Mouse (Mus musculus): Measurements from ENCODE around the gene Mapkapk5.
"Not testable (repeated sequence)": the region's sequence is repeated elsewhere in the genome, so short reads cannot be mapped to it uniquely, and the experiment has no call there.

Gene Mapkapk5

DNA sequence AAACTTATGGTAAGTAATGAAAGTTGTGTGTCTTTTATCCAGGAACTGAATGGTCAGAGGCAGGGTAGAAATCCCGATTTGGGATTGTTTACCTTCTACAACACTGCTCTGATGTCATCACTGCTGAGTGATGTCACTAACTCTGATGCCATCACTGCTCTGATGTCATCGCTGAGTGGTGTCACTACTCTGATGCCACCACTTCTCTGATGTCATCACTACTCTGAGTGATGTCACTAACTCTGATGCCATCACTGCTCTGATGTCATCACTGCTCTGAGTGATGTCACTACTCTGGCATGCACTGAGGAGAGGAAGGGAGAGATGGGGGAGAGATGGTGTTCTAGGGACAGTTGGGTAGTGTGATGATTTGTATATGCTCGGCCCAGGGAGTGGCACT lies 16.7 kb upstream of the Mapkapk5 start:
- DNase-seq, result no peak

DNA sequence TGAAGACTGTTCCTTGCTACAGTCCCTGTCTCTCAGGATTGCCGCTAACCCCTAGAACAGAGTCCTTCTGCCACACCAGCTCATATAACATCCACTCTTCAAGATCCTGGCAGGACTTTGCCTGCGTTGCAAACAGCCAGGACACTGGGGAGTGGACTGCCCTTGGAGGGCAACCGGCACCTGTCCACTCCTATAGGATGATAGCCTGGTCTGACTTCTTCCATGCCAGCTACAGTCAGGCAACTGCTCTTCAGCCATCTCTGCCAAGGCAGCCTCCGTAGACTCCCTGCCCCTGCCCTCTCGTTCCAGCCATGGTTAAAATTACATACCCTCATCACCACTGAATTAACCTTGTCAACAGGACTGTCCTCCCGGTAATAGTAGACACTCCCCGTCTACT lies 3.5 kb upstream of the Mapkapk5 start:
- no peak for DNase-seq

DNA sequence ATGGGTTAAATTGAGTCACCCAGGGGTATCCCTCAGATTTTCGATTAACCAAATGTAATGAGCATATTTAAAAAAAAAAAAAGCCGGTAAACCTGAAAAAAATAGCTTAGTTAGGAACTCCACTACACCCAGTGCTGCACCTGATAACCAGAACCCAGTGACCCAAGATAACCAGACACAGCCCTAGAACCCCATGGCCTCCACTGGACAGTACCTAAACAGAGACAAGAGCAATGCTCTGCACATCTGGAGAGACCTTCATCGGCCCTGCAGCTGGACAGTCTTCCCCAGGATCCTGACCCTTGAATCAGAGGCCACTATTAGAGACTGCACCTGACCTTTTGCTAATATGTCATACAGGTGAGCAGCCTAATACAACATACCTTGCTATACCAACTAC lies 1.4 kb upstream of the Mapkapk5 start:
- no peak for DNase-seq

DNA sequence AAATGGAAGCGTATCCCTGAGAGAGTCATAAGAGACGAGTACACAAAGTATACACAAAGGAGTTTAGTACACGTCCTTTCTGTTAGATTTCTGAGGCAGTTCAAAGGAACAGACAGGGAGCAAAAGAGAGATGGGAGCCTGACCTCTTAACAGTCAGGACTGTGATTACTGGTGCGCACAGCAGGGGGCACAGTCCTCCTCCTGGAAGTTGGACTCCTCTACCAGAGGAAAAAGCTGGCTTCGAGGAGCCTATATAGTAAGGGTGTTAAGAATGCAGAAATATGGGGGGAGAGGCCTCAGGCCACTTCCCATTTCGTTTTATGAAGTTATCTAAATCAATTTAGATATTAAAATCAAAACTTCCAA lies 808 bp upstream of the Mapkapk5 start:
- peak; percentile 75 for DNase-seq

DNA sequence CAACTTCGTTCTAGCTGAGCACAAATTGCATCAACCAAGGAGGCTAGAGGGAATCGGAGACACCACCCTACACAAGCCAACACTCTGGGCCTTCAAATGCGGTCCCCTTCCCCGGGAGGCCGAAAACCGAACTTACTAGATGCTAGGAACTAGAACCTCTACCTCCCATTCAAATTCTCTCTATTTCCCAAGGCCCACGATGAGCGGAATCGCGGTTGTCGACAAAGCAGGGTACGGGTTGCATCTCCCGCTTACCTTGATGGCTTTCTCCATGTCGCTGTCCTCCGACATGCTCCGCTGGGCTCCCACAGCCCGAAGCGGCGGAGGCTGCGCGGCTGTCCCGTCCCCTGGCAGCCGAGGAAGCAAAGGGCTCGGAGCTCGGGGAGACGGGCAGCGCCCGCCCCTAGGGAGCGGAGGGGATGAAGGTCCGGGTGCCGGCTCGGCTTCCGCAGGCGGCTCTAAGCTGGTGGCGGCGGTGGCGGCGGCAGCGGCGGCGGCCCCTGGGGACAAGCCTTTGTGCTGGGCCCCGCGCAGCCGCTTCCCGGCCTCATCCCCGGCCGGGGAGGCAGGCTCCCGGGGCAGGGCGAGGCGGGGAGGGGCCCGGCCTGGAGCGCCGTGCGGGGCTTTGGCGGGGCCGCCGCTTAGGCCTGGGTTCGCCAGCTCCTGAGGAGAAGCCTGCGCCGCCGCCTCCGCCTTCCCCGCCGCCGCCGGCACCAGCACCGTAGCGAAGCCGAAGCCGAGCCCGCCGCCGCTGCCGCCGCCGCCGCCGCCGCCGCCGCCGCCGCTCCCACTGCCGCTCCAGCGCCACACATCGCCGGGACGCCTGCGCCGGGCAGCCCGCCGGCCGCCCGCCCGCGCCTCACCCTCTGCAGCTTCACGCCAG lies 554 bp downstream of the Mapkapk5 start, which contains the start of the genes Adam1a and Gm42878:
Gene Adam1a, minus strand, starts transcription at position 573 of the 883 bp plus-strand sequence.
Gene Gm42878, minus strand, starts transcription at position 573 of the 883 bp plus-strand sequence.
- peak; percentile 28 for DNase-seq

DNA sequence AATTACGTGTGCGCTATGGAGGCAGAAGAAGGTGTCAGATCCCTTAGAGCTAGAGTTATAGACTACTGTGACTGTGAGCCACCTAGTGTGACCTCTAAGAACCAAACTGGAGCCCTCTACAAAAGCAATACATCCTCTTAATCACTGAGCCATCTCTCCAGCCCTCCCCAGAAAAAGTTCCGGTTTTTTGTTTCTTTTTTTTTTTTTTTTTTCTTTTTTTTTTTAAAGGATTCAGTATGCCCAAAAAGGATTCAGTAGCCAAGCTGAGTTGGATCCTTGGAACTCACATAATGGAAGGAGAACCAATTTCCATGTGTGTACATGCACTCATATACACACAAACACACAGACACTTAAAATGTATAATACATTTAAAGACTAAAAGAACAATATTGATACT lies 2.3 kb downstream of the Mapkapk5 start:
- no peak for DNase-seq

DNA sequence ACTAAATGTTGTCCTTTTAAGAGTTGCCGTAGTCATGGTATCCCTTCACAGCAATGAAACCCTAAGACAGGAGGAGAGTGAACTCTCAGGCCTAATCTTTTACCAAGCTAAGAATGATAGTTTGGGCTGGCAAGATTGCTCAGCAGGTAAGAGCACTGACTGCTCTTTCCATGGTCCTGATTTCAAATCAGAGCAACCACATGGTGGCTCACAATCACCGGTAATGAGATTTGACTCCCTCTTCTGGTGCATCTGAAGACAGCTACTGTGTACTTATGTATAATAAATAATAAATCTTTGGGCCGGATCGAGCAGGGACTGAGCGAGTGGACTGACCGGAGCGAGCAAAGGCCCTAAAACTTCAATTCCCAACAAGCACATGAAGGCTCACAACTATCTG lies 4.5 kb downstream of the Mapkapk5 start:
- no peak for DNase-seq

DNA sequence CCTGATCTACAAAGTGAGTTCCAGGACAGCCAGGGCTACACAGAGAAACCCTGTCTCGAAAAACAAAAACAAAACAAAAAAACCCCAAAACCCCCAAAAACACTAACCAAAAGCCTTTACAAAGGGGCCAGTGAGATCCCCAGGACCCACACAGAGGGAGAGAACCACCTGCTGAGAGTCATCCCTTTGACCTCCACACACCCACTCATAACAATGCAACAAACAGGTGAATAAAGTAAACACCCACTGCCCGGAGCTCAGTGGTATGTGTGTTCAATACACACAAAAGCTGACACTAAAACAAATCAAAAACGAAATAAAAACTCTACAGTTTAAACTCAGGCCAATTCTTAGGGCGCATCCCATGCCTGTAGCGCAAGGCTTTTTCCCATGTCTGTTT lies 5.6 kb downstream of the Mapkapk5 start:
- no peak for DNase-seq

DNA sequence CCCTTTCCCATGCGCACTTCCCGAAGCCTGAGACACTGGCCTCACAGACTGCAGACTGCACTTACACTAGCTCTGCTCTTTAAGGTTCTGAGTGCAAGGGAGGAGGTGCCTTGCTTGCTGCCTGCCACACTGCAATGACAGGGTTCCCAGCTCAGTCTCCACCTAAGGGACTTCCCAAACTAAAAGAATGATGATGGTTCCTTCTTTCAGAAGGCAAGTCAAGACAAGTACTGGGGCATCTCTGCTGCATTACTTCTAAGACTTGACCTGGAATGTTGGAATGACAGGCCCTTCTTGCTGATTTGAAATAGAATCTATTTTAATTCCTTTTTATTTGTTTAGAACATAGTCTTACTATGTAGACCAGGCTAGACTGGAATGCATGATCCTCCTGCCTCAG lies 8.1 kb downstream of the Mapkapk5 start:
- no peak for DNase-seq

DNA sequence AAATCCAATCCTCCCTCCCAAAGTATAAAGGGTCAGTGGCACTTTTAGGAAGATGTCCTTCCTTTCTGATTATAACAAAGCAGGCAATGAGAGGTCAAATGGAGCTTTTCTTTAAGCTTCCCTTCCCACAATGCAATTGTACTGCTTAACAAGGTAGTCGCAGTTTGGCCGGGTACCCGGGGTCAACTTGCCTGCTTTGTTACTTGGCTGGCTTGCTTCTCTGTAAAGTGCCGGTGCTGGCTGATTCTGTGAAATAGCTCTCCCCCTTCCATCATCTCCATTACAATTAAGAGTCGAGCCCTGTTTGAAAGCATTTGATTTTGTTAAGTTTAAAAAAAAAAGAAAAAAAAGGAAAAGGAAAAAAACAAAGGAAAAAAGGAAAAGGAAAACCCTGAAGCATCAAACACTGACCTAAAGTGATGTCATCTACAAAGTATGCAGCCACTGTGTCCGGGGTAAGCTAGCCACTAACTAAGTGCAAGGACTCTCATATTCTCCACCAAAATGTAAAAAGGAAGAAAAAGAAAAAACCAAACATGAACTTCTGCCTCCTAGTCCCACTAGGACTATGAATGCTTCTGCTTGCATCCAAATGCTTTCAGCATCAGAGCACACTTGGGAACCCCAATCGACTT lies 8.7 kb downstream of the Mapkapk5 start:
- no peak for DNase-seq

DNA sequence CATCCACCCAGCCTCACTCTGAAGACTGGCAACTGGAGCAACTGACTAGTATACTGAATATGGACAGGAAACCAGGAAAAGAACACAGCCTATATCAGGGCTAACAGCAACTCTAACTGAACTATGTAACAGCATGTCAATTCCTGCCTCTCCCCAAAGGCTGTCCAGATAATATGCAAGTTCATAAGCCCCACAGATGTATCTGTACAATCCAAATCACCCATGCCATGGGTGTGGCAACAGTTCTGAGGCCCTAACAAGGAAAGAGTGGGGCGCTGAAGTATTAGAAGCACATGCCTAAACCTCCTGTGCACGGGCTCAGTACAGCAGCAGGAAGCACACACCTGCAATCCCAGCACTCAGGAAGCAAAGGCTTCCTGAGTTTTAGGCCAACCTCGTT lies 10.6 kb downstream of the Mapkapk5 start:
- no peak for DNase-seq

DNA sequence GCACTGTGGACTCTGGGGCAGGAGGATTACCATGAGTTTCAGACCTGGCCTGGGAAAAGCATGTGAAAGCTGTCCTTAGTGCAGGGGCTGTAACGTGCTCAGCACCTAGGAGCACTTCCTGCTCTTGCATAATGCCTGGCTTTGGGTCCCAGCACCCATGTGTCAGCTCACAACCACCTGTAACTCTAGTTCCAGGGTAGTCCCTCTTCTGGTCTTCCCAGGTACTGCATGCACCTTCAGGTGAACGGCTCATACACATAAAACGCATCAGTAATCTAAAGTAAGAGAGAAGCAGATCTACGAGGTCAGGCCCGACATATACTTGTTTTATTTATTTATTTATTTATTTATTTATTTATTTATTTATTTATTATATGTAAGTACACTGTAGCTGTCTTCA lies 11.2 kb downstream of the Mapkapk5 start:
- peak; percentile 27 for DNase-seq

DNA sequence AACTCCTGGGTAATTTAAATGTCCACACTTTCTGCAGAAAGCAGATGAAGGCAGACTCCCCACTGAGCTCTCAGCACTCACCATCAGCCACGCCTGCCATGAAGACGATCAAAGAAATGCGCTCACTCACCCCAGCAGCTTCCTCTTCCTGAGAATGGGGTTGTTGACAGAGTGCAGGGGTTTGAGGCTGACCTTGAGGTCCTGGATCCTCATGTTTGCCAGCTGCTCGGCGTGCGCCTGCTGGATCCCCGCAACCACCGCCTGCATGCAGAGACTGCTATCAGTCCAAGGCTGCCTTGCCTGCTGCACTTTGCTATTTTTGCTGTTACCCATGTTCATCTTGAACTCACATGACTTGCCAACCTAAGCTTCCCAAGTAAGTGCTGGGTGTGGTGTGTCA lies 18.7 kb downstream of the Mapkapk5 start:
- no peak for DNase-seq

DNA sequence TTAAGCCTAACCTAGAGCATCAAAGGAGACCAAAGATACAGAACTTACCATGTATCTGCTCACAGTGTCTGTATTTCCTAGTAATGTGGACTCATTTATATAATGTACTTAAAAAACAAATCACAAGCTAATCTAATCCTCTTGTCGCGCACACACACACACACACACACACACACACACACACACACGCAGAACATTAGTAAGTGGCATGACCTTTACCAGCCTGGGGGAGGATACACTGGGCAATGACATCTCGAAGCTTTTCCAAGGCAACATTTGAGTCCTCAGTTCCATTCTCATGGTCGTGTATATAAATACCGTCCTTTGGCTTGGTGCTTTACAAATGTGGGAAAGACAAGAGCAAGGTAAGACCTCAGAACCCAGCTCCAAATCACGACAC lies 19.2 kb downstream of the Mapkapk5 start:
- DNase-seq, result no peak

DNA sequence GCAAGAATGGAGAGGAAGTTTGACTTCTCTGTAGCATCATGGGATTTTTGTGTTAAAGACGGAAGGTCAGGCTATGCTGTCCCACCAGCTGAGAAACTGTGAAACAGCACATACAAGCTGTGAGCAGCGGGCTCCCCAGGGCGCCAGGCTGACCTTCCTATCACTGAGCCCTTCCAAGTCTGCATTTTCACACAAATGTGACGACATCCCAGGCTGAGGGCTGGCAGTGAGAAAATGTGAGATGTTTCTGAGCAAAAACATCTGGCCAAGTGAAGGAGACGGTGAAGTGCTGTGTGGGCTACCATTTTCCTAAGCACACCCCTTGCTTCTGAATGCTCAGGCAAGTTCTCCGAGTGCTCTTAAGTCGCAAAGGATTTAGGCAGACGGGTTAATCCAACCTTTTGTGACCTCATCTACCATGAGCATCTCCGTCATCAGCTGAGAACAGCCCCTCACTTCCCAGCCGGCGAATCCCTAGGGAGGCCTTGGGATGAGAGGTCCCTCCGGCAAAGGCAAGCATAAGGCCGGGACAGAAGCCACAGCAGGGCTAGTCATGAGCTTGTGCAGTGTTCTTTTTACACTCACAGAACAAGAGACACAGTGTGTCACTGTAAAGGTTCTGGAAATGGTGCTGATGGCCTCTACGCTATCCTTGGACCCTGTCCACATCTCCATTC lies 19.8 kb downstream of the Mapkapk5 start:
- DNase-seq, result no peak

DNA sequence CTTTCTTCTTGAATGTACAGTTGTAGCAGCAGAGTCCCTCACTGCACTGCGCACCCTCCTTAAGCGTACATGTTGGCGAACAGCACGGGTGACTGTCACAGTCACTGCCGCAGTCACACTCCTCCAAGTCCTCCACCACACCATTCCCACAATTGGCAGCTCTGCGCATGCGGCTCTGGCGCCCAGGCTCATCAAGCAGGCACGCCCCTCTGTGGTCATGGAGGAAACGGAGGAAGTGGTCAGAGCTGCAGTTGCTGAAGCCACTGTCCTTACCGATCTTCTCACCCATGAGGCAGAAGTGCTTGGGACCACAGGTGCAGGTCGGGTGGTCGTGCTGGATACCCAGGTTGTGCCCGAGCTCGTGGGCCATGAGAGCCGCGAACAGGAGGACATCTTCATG lies 25.9 kb downstream of the Mapkapk5 start:
- DNase-seq, result not testable (repeated sequence)

DNA sequence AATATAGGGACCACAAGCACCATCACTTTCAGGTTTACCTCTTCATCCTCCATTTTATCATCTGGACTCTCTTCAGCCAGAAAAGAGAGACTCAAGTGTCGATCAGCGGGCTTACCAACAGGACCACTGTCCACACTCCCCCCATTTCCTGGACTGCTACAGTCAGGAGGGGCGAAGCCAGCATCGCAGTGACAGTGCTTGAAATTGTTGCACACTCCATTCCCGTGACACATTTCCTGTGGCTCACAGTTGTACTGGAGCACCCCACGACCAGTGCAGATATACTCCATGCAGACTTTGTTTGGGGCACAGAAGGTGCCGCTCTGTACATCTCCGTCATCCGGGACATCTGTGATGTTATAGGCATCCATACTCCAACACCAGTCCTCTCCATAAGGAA lies 26.7 kb downstream of the Mapkapk5 start:
- no peak for DNase-seq

DNA sequence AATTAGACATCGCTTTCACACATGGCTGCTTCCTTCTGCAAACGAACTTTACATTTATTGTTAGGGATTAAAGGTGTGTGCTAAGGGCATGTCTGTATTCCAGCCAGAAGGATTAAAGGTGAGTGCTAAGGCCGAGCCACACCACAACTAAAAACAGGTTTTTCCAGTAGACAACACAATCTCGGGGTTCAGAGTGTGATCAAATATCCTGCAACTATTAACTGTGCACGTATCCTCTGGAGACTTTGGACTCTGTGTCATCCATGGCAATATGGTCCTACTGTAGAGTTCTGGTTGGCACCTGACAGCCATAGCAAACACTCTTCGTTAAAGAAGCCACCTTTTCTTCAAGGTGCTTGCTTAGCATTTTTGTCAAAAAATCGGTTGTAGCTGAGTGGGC lies 35.7 kb downstream of the Mapkapk5 start:
- DNase-seq, result no peak

DNA sequence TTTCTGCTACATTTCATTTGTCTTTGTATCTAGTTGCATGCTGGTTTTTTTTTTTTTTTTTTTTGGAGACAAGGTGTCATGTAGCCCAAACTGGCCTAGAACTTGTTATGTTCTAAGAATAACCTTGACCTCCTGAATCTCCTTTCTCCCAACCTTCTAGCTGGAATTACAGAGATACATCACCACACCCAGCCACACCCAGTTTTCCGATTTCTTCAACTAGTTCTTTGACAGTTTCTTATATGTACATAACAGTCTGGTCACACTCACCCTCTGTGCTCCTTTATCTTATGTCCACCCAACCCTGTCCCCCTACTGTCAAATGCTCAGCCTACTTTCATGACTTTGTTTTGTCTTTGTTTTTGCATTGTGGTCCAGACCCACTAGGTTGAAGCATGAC lies 38.9 kb downstream of the Mapkapk5 start:
- DNase-seq, result no peak

DNA sequence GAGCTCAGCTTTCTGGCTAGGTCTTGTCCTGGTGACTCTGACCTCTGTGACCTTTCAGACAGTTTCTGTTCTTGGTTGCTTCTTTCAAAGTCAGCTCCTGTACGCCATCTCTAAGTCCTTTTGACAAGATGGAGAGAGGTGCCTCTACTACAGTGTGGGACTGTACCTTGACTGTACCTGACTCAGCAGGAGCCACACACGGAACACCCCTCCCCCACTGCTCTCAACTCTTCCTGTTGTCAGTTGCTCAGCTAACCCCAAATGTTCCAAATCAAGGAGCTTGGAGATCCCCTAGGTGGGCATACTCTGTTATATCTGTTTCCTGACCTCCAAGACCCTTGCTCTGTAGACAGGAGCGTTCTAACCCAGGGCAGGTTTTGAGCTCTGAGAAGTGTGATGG lies 42.5 kb downstream of the Mapkapk5 start, which contains the start of gene Adam1b:
Gene Adam1b, minus strand, starts transcription at position 205 of the 400 bp plus-strand sequence.
- no peak for DNase-seq

DNA sequence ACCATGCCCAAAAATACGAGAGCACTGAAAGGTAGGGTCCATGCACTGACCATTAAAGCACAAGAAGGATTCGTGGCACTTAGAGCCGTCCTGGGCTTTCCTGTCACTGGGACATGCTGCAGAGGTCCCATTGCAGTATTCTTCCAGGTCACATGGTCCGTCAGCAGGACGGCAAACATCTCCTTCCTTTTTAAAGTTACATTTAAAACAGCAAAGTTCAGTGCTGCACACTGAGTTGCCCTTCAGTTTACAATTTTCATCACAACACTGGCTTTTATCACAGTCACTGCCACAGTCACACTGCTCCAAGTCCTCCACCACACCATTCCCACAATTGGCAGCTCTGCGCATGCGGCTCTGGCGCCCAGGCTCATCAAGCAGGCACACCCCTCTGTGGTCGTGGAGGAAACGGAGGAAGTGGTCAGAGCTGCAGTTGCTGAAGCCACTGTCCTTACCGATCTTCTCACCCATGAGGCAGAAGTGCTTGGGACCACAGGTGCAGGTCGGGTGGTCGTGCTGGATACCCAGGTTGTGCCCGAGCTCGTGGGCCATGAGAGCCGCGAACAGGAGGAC lies 44.2 kb downstream of the Mapkapk5 start:
- not testable (repeated sequence) for DNase-seq

DNA sequence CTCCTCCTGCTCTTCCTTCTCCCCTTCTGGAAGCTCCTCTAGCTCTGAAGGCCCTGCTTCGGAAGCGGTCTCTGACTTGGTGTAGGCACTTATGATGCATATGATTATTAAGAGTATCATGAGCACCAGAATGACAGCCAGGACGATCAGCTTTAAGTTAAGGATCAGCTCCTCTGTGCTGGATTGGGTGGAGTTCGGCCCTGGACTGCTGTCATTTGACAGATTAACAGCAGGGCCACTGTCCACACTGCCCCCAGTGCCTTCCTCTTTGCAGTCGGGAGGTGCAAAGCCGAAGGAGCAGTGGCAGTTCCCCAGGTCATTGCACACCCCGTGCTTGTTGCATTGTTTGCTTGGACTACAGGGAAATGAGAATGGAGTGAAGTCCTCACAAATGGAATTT lies 45.0 kb downstream of the Mapkapk5 start:
- no peak for DNase-seq

DNA sequence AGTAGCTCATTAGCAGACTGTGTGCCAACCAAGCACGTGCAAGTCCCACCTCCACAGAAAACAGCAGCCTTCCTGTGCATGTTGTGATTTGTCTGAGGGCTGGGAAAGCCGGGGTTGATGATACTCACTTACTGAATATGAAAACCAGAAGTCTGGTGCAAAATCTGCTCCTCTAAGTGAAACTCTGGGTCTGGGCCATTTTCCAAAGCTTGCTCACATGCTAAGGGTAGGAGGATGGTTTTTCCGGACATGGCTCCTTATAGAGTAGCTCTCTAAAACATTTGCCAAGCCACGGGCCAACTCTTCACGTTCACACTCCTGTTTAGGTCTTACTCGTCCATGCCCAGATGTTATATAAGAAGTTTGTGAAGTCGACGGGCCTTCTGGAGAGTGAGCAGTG lies 52.4 kb downstream of the Mapkapk5 start:
- no peak for DNase-seq
